Mouse (Mus musculus) heart, adult 2 months (tissue): Measurements from ENCODE around the gene Arhgap24. TPM values are rescaled to one million over a fixed set of nuclear protein-coding genes. Genes with fewer than 3 reads are reported as not detected.

Experiments used
- DNase-seq, 2 experiments: peaks; one replicate each; pipeline ENCODE4 v3.0.0; 2021
- H3K27ac ChIP-seq: fragments of 200-600 bp; 2 replicates; pipeline ENCODE4 v1.8.1; 2022
- H3K27me3 ChIP-seq: fragments of 200-500 bp; 2 replicates; pipeline ENCODE4 v1.6.1; 2012; ENCODE audit warnings: mild to moderate bottlenecking, low read length, inconsistent platforms, mixed read lengths; ENCODE audit not compliant: control insufficient read depth, insufficient read depth
- H3K36me3 ChIP-seq: fragments of 200-500 bp; 2 replicates; pipeline ENCODE4 v1.6.1; 2012; ENCODE audit warnings: low read length, inconsistent platforms; ENCODE audit not compliant: control insufficient read depth, insufficient read depth
- H3K4me1 ChIP-seq: fragments of 200-500 bp; 2 replicates; pipeline ENCODE4 v1.6.1; 2011; ENCODE audit warnings: low read length; ENCODE audit not compliant: control insufficient read depth, insufficient read depth
- H3K4me3 ChIP-seq: fragments of 200-600 bp; 2 replicates; pipeline ENCODE4 v1.8.1; 2022
- H3K79me2 ChIP-seq: fragments of 200-500 bp; replicated peaks from 2 replicates; pipeline ENCODE4 v1.6.1; 2012; ENCODE audit warnings: mild to moderate bottlenecking, inconsistent platforms, low read length, moderate library complexity, mixed read lengths; ENCODE audit not compliant: control insufficient read depth, insufficient read depth
- H3K9ac ChIP-seq: fragments of 200-500 bp; 2 replicates; pipeline ENCODE4 v1.6.1; 2012; ENCODE audit warnings: low read depth, mild to moderate bottlenecking, control low read depth, inconsistent platforms, low read length, mixed read lengths
- CTCF ChIP-seq: fragments of 200-600 bp; IDR thresholded peaks from 2 replicates; pipeline ENCODE4 v1.8.1; 2022; ENCODE audit warnings: antibody characterized with exemption, mild to moderate bottlenecking, moderate library complexity
- EP300 ChIP-seq: fragments of 200-500 bp; IDR thresholded peaks from 2 replicates; pipeline ENCODE4 v1.6.1; 2011; ENCODE audit warnings: low read depth, low read length, control low read depth; ENCODE audit not compliant: insufficient read depth
- POLR2A ChIP-seq: fragments of 200-500 bp; IDR thresholded peaks from 2 replicates; pipeline ENCODE4 v1.6.1; 2011; ENCODE audit warnings: mild to moderate bottlenecking, low read depth, low read length, control low read depth; ENCODE audit not compliant: insufficient read depth
- WGBS: fragments of 180-500 bp; shearing (Covaris S2); methylation state at CpG from one replicate; pipeline ENCODE4 v1.1.7; 2018; 5-methylcytosine and 5-hydroxymethylcytosine counted together
- intact Hi-C: fragments of 180-260 bp; cut with DNase I; formaldehyde crosslinking; loops from one replicate; pipeline ENCODE4 v1.15.1; 2025
- polyA plus RNA-seq: library from polyadenylated mRNA; depleted of rRNA; stranded (reverse); fragments of >200 nt; gene quantifications from 2 replicates; pipeline ENCODE4 v1.2.3, GENCODE M21; 2012
- total RNA-seq, 2 experiments: library from RNA; stranded (reverse); gene quantifications; 2 replicates each; pipeline ENCODE4 v1.2.3; 2021

Arhgap24 gene
- total and polyA plus RNA-seq, 3 experiments = 11.9 to 24.6 (median 15.2) TPM

GRCm38 (mm10) chr5:102751661-102752307, 270.6 kb downstream of the Arhgap24 start:
- no peak for DNase-seq
- Histone ChIP-seq H3K4me3 (no peak overlapping the region), H3K27ac (peak overlapping the region; percentile 57), H3K79me2 (no peaks in the 10 kb centered on the region), H3K9ac (no peak overlapping the region), H3K27me3 (no peaks in the 10 kb centered on the region), H3K4me1 (no peaks in the 10 kb centered on the region; the same call in none of the 2 replicates), H3K36me3 (no peaks in the 10 kb centered on the region; the same call in 1 of the 2 replicates)
- TF ChIP-seq POLR2A = no peak
- no peak for TF ChIP-seq CTCF
- TF ChIP-seq EP300 = no peak
- WGBS = 33% methylated on average over 5 of the region's 5 CpGs
- intact Hi-C loops = no loop called here

GRCm38 (mm10) chr5:102752308-102752663, 271.1 kb downstream of the Arhgap24 start:
- no peak for TF ChIP-seq POLR2A
- TF ChIP-seq CTCF = no peak
- no peak for TF ChIP-seq EP300
- Histone ChIP-seq H3K27me3 (no peaks in the 10 kb centered on the region), H3K27ac (peak overlapping the region; percentile 57), H3K36me3 (no peaks in the 10 kb centered on the region; the same call in 1 of the 2 replicates), H3K4me1 (no peaks in the 10 kb centered on the region; the same call in none of the 2 replicates), H3K79me2 (no peaks in the 10 kb centered on the region), H3K9ac (no peak overlapping the region), H3K4me3 (no peak overlapping the region)
- intact Hi-C loops = no loop called here
- DNase-seq = no peak
- WGBS = 6% methylated on average over 2 of the region's 2 CpGs

GRCm38 (mm10) chr5:102757040-102757439, 275.8 kb downstream of the Arhgap24 start:
- DNase-seq = no peak
- peak overlapping the region; percentile 57 for H3K27ac ChIP-seq
- 46% methylated on average over 6 of the region's 6 CpGs for WGBS

GRCm38 (mm10) chr5:102765694-102766093, 284.5 kb downstream of the Arhgap24 start:
- DNase-seq = no peak
- Histone ChIP-seq H3K27me3 (no peaks in the 10 kb centered on the region), H3K36me3 (no peaks in the 10 kb centered on the region), H3K9ac (no peak overlapping the region), H3K27ac (no peak overlapping the region), H3K79me2 (no peaks in the 10 kb centered on the region), H3K4me3 (no peak overlapping the region), H3K4me1 (peaks cover 3% of the 10 kb centered on the region)
- TF ChIP-seq EP300 (no peak), POLR2A (no peak)
- 76% methylated on average over 10 of the region's 10 CpGs for WGBS
- intact Hi-C loops = loop anchor here (5.0 kb wide), 2 partner anchors 63 to 107 kb away; no protein-coding TSS in a partner anchor

More at GRCm38 (mm10) chr5:102757040-102757439, 275.8 kb downstream of the Arhgap24 start:
- Histone ChIP-seq H3K36me3 (no peaks in the 10 kb centered on the region; the same call in none of the 2 replicates), H3K4me3 (no peak overlapping the region), H3K4me1 (no peaks in the 10 kb centered on the region; the same call in none of the 2 replicates), H3K27me3 (no peaks in the 10 kb centered on the region), H3K79me2 (no peaks in the 10 kb centered on the region), H3K9ac (no peak overlapping the region)
- intact Hi-C loops = no loop called here
- TF ChIP-seq CTCF (no peak), POLR2A (no peak), EP300 (no peak)

- TF ChIP-seq CTCF (peak; percentile 80), POLR2A (no peak)
- no peak overlapping the region for H3K27ac ChIP-seq
- H3K27me3 ChIP-seq = no peaks in the 10 kb centered on the region
- peaks cover 3% of the 10 kb centered on the region for H3K4me1 ChIP-seq
- H3K9ac ChIP-seq = no peak overlapping the region
- intact Hi-C loops = loop anchor here (5.0 kb wide), 2 partner anchors 64 to 106 kb away; no protein-coding TSS in a partner anchor
- DNase-seq = peak in 1 of 2 experiments; percentile 43
- no peaks in the 10 kb centered on the region for H3K36me3 ChIP-seq
- WGBS = 81% methylated on average over 6 of the region's 6 CpGs
- H3K4me3 ChIP-seq = no peak overlapping the region
- no peaks in the 10 kb centered on the region for H3K79me2 ChIP-seq
These were observed 285.3 kb downstream of the Arhgap24 start for GRCm38 (mm10) chr5:102766311-102767057.

- H3K4me1 ChIP-seq = peaks cover 3% of the 10 kb centered on the region
- no peak overlapping the region for H3K27ac ChIP-seq
- H3K4me3 ChIP-seq = no peak overlapping the region
- no peaks in the 10 kb centered on the region for H3K36me3 ChIP-seq
- no peaks in the 10 kb centered on the region for H3K79me2 ChIP-seq
- intact Hi-C loops = loop anchor here (5.0 kb wide), 2 partner anchors 65 to 105 kb away; no protein-coding TSS in a partner anchor
- 85% methylated on average over 4 of the region's 4 CpGs for WGBS
- TF ChIP-seq CTCF = no peak
- TF ChIP-seq POLR2A = no peak
- TF ChIP-seq EP300 = no peak
- no peaks in the 10 kb centered on the region for H3K27me3 ChIP-seq
- H3K9ac ChIP-seq = no peak overlapping the region
- DNase-seq = no peak
These were observed 285.9 kb downstream of the Arhgap24 start for GRCm38 (mm10) chr5:102767058-102767444.
